Mouse (Mus musculus): Measurements from ENCODE around the gene Fam163a.

GRCm38 (mm10) chr1:156035269-156035929, 169.4 kb downstream of the Fam163a start, which contains the start of gene Tor1aip2:
- TF ChIP-seq CTCF (IDR thresholded peaks at IDR 0.05; ENCODE audit: low read depth, low read length) (no peak), POLR2AphosphoS5 (IDR thresholded peaks at IDR 0.05; ENCODE audit: insufficient replicate concordance, low read depth, low read length) (no peak), GATA1 (IDR thresholded peaks at IDR 0.05; ENCODE audit: borderline replicate concordance, low read length) (no peak)
